ENCODE assay signal across 9 mouse cellular contexts in genomic region chr2:32741273-32742172, GRCm38 (mm10). TPM values are rescaled to one million over a fixed set of nuclear protein-coding genes. Genes with fewer than 3 reads are reported as not detected.
DNase-seq lines count a peak whose midpoint lies in the region; ATAC-seq and TF ChIP-seq lines count a peak whose summit lies in the region.
"Had no signal": no experiment of that assay in that cellular context is flagged by ENCODE, and none has a peak within 500 bp of the region (broad histone marks: within the 10 kb centered on the region; RNA-seq: fewer than 3 reads in every experiment).

No protein-coding gene starts in this region.

- H3K4me3 ChIP-seq in layer of hippocampus, adult 2 months: peak overlapping the region; percentile 79
- H3K4me3 ChIP-seq in heart, embryonic 15.5 days: peak overlapping the region; percentile 48
- peak overlapping the region; percentile 31 for H3K4me3 ChIP-seq in small intestine, adult 2 months (ENCODE audit: low read depth, low read length)

- H3K36me3 ChIP-seq in heart, embryonic 15.5 days: peaks cover 4% of the 10 kb centered on the region; the same call in 1 of the 2 replicates
- no peaks in the 10 kb centered on the region for H3K36me3 ChIP-seq in small intestine, adult 2 months (ENCODE audit: control insufficient read depth, insufficient read depth, low read length)

- peak overlapping the region; percentile 69 for H3K4me2 ChIP-seq in heart, embryonic 15.5 days

- intact Hi-C loops in left cerebral cortex, postnatal 25 days (cut with DNase I): loop anchor here (1.0 kb wide), 1 partner anchor 28 kb away; the partner anchor contains the start of gene Cdk9

- 11% methylated on average over 44 of the region's 58 CpGs for WGBS in heart, embryonic 15.5 days
- WGBS in small intestine, adult 2 months: 15% methylated on average over 56 of the region's 58 CpGs

- peaks cover 23% of the 10 kb centered on the region for H3K4me1 ChIP-seq in heart, embryonic 15.5 days (replicated peaks)
- H3K4me1 ChIP-seq in small intestine, adult 2 months (ENCODE audit: control insufficient read depth, insufficient read depth, insufficient read length, low read length): peaks cover 4% of the 10 kb centered on the region; the same call in 1 of the 2 replicates

- TF ChIP-seq POLR2A in small intestine, adult 2 months (IDR thresholded peaks at IDR 0.05; ENCODE audit: low read depth, low read length): no peak

- peak overlapping the region; percentile 88 for H3K27ac ChIP-seq in layer of hippocampus, adult 2 months
- H3K27ac ChIP-seq in heart, embryonic 15.5 days: no peak overlapping the region
- no peak overlapping the region for H3K27ac ChIP-seq in small intestine, adult 2 months (ENCODE audit: insufficient read depth, low read depth, low read length)

- no peak for TF ChIP-seq CTCF in layer of hippocampus, adult 2 months (conservative IDR thresholded peaks at IDR 0.05)
- TF ChIP-seq CTCF in small intestine, adult 2 months (IDR thresholded peaks at IDR 0.05; ENCODE audit: extremely low read depth, insufficient read length, insufficient replicate concordance, low read depth, low read length): no peak

- DNase-seq in layer of hippocampus, adult 2 months (ENCODE audit: low spot score in 2 of 2): peak; percentile 58 to 60
- no peak for DNase-seq in layer of hippocampus, adult 8-10 months (ENCODE audit: low spot score in 2 of 2)
- peak; percentile 51 for DNase-seq in embryo, embryonic 10 days (ENCODE audit: low spot score)
- peak; percentile 65 for DNase-seq in left cerebral cortex, postnatal 25 days (ENCODE audit: low spot score in 2 of 2)
- peak; percentile 55 for DNase-seq in lung, postnatal 36 days
- no peak for DNase-seq in thymus, postnatal 14 days

- ATAC-seq in heart, embryonic 15.5 days (replicated peaks; ENCODE audit: insufficient number of reproducible peaks, insufficient read depth, low FRiP score, low read depth): peak; percentile 48; the same call in 1 of the 2 replicates

- H3K9ac ChIP-seq in heart, embryonic 15.5 days: peak overlapping the region; percentile 41; the same call in 1 of the 2 replicates

- no peaks in the 10 kb centered on the region for H3K9me3 ChIP-seq in heart, embryonic 15.5 days (replicated peaks)

- H3K27me3 ChIP-seq in heart, embryonic 15.5 days: peaks cover 36% of the 10 kb centered on the region
- H3K27me3 ChIP-seq in small intestine, adult 2 months (ENCODE audit: control insufficient read depth, insufficient read depth, low read length): peaks cover 14% of the 10 kb centered on the region

RNA-seq across cellular contexts. Expression of gene 6330409D20Rik, which starts 0.7 kb away (rescaled TPM):
- 1 to 10 TPM; 1.4 to 2.9 TPM for total RNA-seq in layer of hippocampus, adult 2 months (2021)
- 1 to 10 TPM in 3 of 4 experiments, under 1 TPM in 1; 0.92 to 2.1 (median 1.5) TPM for total RNA-seq in layer of hippocampus, adult 8-10 months (2022)
- polyA plus RNA-seq in heart, embryonic 15.5 days (2015; fragmentation: Nextera tagmentation; extraction: Ambion mirVana): 0.16 TPM in 1 of 2 replicates, not detected in the other
- total RNA-seq in left cerebral cortex, postnatal 25 days (2021): 1 to 10 TPM; 2.3 to 2.4 TPM
- not detected in 2 replicates for polyA plus RNA-seq in small intestine, adult 2 months (2012; rRNA removed)
- total RNA-seq: heart, postnatal 36 days had no signal

RNA-seq across cellular contexts. Expression of gene Tor2a, which starts 15.5 kb away (rescaled TPM):
- total RNA-seq in layer of hippocampus, adult 2 months (2021): 10 to 100 TPM; 30.3 to 32.3 TPM
- 10 to 100 TPM; 28.6 to 33.5 (median 31.1) TPM for total RNA-seq in layer of hippocampus, adult 8-10 months (2022)
- polyA plus RNA-seq in heart, embryonic 15.5 days (2015; fragmentation: Nextera tagmentation; extraction: Ambion mirVana): 31.2 and 41.1 TPM in 2 replicates
- 10 to 100 TPM; 29.9 to 31.0 TPM for total RNA-seq in left cerebral cortex, postnatal 25 days (2021)
- polyA plus RNA-seq in small intestine, adult 2 months (2012; rRNA removed): 86.2 and 133 TPM in 2 replicates

RNA-seq across cellular contexts. Expression of gene Sh2d3c, which starts 20.7 kb away (rescaled TPM):
- 10 to 100 TPM; 18.9 to 20.1 TPM for total RNA-seq in layer of hippocampus, adult 2 months (2021)
- 10 to 100 TPM; 18.5 to 23.8 (median 21.0) TPM for total RNA-seq in layer of hippocampus, adult 8-10 months (2022)
- 25.7 and 33.4 TPM in 2 replicates for polyA plus RNA-seq in heart, embryonic 15.5 days (2015; fragmentation: Nextera tagmentation; extraction: Ambion mirVana)
- total RNA-seq in left cerebral cortex, postnatal 25 days (2021): 10 to 100 TPM; 27.8 to 30.8 TPM
- 10.9 and 25.3 TPM in 2 replicates for polyA plus RNA-seq in small intestine, adult 2 months (2012; rRNA removed)

RNA-seq across cellular contexts. Expression of gene Cdk9, which starts 28.6 kb away (rescaled TPM):
- total RNA-seq in layer of hippocampus, adult 2 months (2021): 100 to 1,000 TPM; 115 to 121 TPM
- total RNA-seq in layer of hippocampus, adult 8-10 months (2022): 100 to 1,000 TPM; 102 to 129 (median 111) TPM
- 45.5 and 66.6 TPM in 2 replicates for polyA plus RNA-seq in heart, embryonic 15.5 days (2015; fragmentation: Nextera tagmentation; extraction: Ambion mirVana)
- total RNA-seq in left cerebral cortex, postnatal 25 days (2021): 100 to 1,000 TPM; 114 to 118 TPM
- polyA plus RNA-seq in small intestine, adult 2 months (2012; rRNA removed): 41.9 and 89.9 TPM in 2 replicates

RNA-seq across cellular contexts. Expression of gene Ttc16, which starts 33.9 kb away (rescaled TPM):
- under 1 TPM; 0.69 to 0.82 TPM for total RNA-seq in layer of hippocampus, adult 2 months (2021)
- 1 to 10 TPM in 2 of 4 experiments, under 1 TPM in 2; 0.52 to 1.6 (median 1.1) TPM for total RNA-seq in layer of hippocampus, adult 8-10 months (2022)
- polyA plus RNA-seq in heart, embryonic 15.5 days (2015; fragmentation: Nextera tagmentation; extraction: Ambion mirVana): 0.15 and 0.32 TPM in 2 replicates
- total RNA-seq in left cerebral cortex, postnatal 25 days (2021): under 1 TPM; 0.27 to 0.87 TPM
- 1.0 and 2.3 TPM in 2 replicates for polyA plus RNA-seq in small intestine, adult 2 months (2012; rRNA removed)

Comparison
In these comparisons a context has a peak if more than half of its experiments do, and no peak if none do; other contexts are left out.
1. DNase-seq: peak in layer of hippocampus, adult 2 months (2 of 2), embryo, embryonic 10 days (single experiment), left cerebral cortex, postnatal 25 days (2 of 2) and lung, postnatal 36 days (single experiment); none in layer of hippocampus, adult 8-10 months (0 of 2) and thymus, postnatal 14 days (single experiment).
2. Peak in every context shown above with its lines, with median percentiles within 50 percentile points of each other: H3K4me3 ChIP-seq.